Mouse (Mus musculus) testis, postnatal 14 days (tissue): ENCODE data around the gene Wdfy2.

Experiments
- DNase-seq: peaks from one replicate; pipeline ENCODE4 v3.0.0; 2021; ENCODE audit warnings: low spot score

Gene Wdfy2

GRCm38 (mm10) chr14:62842976-62843375 lies 5.5 kb downstream of the Wdfy2 start:
- no peak for DNase-seq

- no peak for DNase-seq
Observed at GRCm38 (mm10) chr14:62844226-62844625, 6.7 kb downstream of the Wdfy2 start.

- DNase-seq = no peak
Observed at GRCm38 (mm10) chr14:62845011-62845840, 7.7 kb downstream of the Wdfy2 start.

- DNase-seq = no peak
Observed at GRCm38 (mm10) chr14:62850980-62851379, 13.5 kb downstream of the Wdfy2 start.

GRCm38 (mm10) chr14:62852840-62853239 lies 15.4 kb downstream of the Wdfy2 start:
- no peak for DNase-seq

- DNase-seq = no peak
Observed at GRCm38 (mm10) chr14:62855077-62855835, 17.8 kb downstream of the Wdfy2 start.

- no peak for DNase-seq
Observed at GRCm38 (mm10) chr14:62855863-62856262, 18.4 kb downstream of the Wdfy2 start.

- no peak for DNase-seq
Observed at GRCm38 (mm10) chr14:62856490-62856889, 19.0 kb downstream of the Wdfy2 start.

GRCm38 (mm10) chr14:62857879-62858278 lies 20.4 kb downstream of the Wdfy2 start:
- no peak for DNase-seq

- no peak for DNase-seq
Observed at GRCm38 (mm10) chr14:62858311-62858710, 20.8 kb downstream of the Wdfy2 start.

GRCm38 (mm10) chr14:62862564-62862963 lies 25.1 kb downstream of the Wdfy2 start:
- DNase-seq = no peak

- DNase-seq = no peak
Observed at GRCm38 (mm10) chr14:62864254-62864653, 26.8 kb downstream of the Wdfy2 start.

- DNase-seq = no peak
Observed at GRCm38 (mm10) chr14:62865405-62865804, 27.9 kb downstream of the Wdfy2 start.

- DNase-seq = no peak
Observed at GRCm38 (mm10) chr14:62867069-62867468, 29.6 kb downstream of the Wdfy2 start.

- DNase-seq = no peak
Observed at GRCm38 (mm10) chr14:62867576-62867975, 30.1 kb downstream of the Wdfy2 start.

GRCm38 (mm10) chr14:62868254-62868653 lies 30.8 kb downstream of the Wdfy2 start:
- DNase-seq = peak; percentile 50

GRCm38 (mm10) chr14:62870238-62870638 lies 32.8 kb downstream of the Wdfy2 start:
- no peak for DNase-seq

- DNase-seq = no peak
Observed at GRCm38 (mm10) chr14:62871431-62871830, 34.0 kb downstream of the Wdfy2 start.

- no peak for DNase-seq
Observed at GRCm38 (mm10) chr14:62871932-62872331, 34.5 kb downstream of the Wdfy2 start.

GRCm38 (mm10) chr14:62873820-62874219 lies 36.3 kb downstream of the Wdfy2 start:
- no peak for DNase-seq

- no peak for DNase-seq
Observed at GRCm38 (mm10) chr14:62874348-62874747, 36.9 kb downstream of the Wdfy2 start.

- DNase-seq = no peak
Observed at GRCm38 (mm10) chr14:62878076-62878475, 40.6 kb downstream of the Wdfy2 start.
